Mouse (Mus musculus): ENCODE measurements around the gene Ick. TPM values are rescaled to one million over a fixed set of nuclear protein-coding genes. Genes with fewer than 3 reads are reported as not detected.
A peak's percentile ranks its signal among the peaks of the same experiment; 100 is the strongest.
"Not testable (repeated sequence)": the region's sequence is repeated elsewhere in the genome, so short reads cannot be mapped to it uniquely, and the experiment has no call there.

Gene Ick
- total RNA-seq (2021) = 10 to 100 TPM; 18.7 to 19.8 TPM

DNA sequence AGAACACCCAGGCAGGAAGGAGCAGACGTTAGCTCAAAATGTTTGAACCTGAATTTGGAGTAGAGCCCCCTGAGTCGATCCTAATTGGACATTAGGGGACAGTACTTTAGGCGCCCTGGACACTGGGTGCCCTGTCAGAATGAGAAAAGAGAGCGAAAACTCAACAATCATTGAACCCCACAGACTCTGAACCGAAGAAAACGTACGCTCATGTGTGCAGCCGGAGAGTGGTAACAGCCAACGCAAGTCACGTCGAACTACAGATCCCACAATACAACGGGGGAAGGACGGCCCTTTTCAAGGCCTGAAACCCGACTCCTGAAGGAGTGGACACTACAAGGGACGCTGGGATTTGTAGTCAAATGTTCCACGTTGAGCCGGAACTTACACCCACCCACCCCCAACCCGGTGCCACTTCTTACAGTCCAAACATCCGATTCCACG is at the start of gene Ick, which contains the start of gene Fbxo9:
Gene Ick (plus strand): TSS at position 397 of the 444 bp plus-strand sequence.
Gene Fbxo9 (minus strand): TSS at position 270 of the 444 bp plus-strand sequence.
- DNase-seq (ENCODE audit: low spot score in 2 of 2) = peak; percentile 90 to 98
- intact Hi-C loops (cut with DNase I) = no loop called here

DNA sequence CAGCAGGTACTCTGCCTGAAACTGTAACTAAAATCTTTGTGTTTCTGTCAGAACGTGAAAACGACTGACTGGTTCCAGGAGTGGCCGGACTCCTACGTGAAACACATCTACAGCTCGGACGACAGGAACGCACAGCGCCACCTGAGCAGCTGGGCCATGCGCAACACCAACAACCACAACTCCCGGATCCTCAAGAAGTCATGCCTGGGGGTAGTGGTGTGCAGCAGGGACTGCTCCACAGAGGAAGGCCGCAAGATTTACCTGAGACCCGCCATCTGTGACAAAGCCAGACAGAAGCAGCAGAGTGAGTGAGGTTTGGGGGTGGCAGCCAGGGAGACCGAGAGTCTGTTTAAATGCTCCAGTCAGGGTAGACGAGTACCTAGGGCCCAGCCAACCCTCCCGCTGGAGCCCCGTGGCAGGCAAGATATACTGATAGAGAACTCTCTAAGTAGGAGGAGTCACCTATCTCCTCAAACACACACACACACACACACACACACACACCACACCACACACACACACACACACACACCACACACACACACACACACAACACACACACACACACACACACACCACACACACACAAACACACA is 49.4 kb upstream of the Ick start:
- no peak for DNase-seq (ENCODE audit: low spot score in 2 of 2)
- intact Hi-C loops (cut with DNase I) = no loop called here

DNA sequence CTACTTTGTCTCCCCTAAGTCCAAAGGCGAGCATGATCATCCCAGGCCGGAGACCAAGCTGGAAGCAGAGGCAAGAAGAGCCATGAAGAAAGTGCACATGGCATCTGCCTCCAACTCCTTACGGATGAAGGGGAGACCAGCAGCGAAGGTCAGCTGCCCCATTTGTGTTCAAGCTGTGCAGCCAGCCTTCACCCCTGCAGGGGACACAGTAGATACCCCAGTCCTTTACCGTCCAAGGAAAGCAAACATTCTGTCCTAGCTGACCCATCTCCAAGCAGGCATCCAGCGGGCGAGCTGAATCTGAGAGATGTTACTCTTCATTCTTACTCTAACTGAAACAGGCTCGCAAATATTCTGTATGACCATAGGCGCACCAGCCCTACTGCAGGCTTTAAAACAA is 46.6 kb upstream of the Ick start:
- DNase-seq (ENCODE audit: low spot score in 2 of 2) = no peak
- intact Hi-C loops (cut with DNase I) = no loop called here

DNA sequence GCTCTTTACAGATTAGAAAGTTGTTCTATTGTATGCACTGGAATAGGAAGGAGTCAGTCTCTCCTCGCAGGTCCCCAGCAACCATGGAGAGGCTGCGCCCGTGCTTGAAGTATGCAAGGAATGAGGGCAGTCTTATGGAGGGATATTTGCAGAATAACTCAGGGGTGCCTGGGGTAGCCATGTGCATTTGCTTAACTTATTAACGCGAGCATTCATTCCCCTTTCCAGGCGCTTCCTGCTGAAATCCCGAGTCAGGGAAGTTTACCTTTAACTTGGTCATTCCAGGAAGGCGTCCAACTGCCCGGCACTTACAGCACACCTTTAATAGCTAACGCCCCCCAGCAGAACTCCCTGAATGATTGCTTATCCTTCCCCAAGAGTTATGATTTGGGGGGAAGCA is 44.9 kb upstream of the Ick start:
- intact Hi-C loops (cut with DNase I) = no loop called here
- DNase-seq (ENCODE audit: low spot score in 2 of 2) = no peak

DNA sequence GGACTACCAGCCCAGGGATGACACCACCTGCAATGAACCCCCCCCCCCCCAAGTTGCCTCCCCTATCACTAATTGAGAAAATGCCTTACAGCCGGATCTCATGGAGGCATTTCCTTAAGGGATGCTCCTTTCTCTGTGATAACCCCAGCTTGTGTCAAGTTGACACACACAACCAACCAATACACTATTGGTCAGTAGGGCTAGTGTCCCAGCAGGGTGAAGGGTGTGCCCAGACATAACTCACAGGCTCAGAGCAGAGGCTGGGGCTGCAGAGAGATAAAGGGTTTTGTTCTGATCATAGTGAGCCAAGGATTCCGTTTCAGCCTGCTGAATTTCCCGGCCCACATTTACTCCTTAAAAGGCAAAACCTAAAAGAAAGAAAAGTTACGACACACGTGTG is 38.5 kb upstream of the Ick start:
- intact Hi-C loops (cut with DNase I) = no loop called here
- no peak for DNase-seq (ENCODE audit: low spot score in 2 of 2)

DNA sequence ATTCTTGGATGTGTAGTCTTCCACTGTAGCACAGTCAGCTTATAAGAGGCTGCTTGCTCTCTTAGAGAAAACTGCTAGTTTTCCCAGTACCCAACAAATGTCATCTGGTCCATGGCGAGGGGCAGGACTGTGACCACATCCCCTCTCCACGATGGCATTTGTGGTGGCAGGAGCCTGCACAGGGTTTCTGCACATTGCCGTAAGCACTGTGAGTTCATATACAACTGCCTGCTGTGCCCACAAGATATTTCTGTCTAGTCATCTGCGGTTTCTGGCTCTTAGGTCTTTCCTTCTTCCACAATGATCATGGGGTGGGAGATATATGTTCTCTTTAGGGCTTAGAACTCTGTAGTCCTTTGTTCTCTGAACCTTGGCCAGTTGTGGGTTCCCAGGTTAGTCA is 37.4 kb upstream of the Ick start:
- no peak for DNase-seq (ENCODE audit: low spot score in 2 of 2)
- intact Hi-C loops (cut with DNase I) = no loop called here

DNA sequence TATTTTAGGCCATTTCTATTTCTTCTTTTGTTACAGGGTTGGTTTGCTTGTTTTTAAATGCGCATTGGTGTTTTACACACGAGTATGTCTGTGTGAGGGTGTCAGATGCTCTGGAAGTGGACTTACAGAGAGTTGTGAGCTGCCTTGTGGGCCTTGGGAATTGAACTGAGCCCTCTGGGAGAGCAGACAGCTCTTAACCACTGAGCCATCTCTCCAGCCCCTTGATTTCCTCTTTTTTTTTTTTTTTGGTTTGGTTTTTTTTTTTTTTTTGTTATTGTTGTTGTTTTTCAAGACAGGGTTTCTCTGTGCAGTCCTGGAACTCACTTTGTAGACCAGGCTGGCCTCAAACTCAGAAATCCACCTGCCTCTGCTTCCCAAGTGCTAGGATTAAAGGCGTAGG is 35.7 kb upstream of the Ick start:
- DNase-seq (ENCODE audit: low spot score in 2 of 2); intact Hi-C loops (cut with DNase I): not testable (repeated sequence)

DNA sequence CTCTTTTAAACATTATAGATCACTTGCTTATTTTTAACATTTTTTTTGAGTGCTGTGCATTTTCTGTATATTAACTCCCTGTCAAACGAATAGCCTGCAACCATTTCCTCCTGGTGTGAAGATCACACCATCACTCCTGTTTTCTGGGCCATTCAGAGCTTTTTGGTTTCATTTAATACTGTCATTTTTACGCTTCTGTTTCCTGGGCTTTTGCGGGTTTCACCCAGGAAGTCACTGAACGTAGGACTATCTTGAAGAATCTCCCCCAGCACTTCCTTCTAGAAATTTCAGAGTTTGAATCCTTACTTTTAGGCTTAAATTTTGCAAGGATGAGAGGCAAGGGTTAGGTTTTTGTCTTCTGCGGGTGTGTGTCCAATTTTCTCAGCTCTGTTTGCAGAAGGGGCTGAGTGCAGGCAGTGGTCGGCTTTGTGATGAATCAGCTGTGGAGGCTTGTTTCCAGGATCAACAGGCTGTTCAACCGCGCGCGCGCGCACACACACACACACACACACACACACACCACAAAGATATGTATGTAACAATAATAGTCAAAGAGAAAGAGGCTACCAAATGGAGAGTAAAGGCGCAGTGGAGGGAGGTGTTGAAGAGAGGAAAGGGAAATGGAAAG is 35.2 kb upstream of the Ick start:
- no peak for DNase-seq (ENCODE audit: low spot score in 2 of 2)
- intact Hi-C loops (cut with DNase I) = no loop called here

DNA sequence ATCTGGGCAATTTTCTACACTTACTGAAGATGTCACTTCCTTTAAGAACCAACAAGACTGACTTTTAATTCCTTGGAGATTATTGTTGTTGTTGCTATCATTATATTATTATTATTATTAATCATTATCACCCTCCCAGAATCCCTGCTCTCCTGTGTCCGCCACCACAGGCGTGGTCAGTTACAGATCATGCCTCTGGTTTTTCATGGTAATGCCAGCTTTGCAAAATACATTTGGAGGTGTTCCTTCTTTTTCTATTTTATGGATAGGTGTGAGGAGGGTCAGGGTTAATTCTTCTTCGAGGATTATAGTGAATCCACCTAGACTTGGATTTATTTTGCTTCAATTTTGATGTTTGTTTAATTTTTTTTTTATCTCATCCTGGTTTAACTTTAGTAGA is 33.7 kb upstream of the Ick start:
- DNase-seq (ENCODE audit: low spot score in 2 of 2) = no peak
- intact Hi-C loops (cut with DNase I) = no loop called here

DNA sequence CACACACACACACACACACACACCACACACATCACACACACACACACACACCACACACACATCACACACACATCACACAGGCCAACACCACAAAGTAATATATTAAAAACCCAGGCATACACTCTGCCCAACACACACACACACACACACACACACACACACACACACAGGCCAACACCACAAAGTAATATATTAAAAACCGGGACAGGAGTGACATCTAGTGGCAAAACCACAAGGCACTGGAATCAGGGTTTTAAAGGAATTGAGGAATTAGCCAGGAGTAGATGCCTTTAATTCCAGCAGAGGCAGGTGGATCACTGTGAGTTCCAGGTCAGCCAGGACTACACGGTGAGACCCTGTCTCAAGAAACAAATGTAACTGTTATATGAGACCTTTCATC is 30.8 kb upstream of the Ick start:
- peak in 1 of 2 experiments; percentile 28 for DNase-seq (ENCODE audit: low spot score in 2 of 2)
- intact Hi-C loops (cut with DNase I) = no loop called here

DNA sequence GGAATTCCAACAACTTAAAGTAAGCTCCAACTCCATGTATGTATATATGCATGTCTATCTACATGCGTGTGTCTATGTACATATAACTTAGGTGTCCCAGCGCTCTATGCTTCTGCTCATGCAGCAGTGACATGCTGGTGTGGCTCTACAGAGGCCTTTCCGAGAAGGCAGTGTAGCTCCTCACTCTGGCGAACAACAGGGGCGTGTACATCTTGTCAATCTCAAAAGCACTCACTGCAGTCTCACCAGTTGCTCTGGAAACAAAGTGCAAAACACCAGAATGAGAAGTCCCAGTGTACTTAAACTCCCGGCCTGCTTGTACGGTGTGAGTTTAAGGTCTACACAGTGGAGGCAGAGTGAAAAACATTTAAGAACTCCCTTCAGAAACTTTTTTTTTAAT is 27.2 kb upstream of the Ick start:
- DNase-seq (ENCODE audit: low spot score in 2 of 2) = no peak
- intact Hi-C loops (cut with DNase I) = no loop called here

DNA sequence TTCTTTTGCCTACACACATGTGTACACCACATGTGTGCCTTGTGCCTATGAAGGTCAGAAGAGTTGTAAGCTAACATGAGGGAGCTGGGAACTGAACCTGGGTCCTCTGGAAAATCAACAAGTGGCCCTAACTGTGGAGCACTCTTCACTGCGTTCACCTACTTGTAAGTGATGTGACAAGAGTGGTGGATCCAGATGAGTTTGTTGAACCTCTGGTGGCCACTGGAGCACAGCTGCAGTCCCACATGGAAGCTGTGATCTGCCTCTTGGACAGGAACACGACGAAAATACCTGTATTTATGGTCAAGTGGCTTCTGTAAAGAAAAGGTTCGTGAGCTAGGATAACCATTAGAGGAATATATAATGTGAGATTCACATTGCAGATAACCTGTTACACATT is 24.7 kb upstream of the Ick start:
- DNase-seq (ENCODE audit: low spot score in 2 of 2) = no peak
- intact Hi-C loops (cut with DNase I) = no loop called here

DNA sequence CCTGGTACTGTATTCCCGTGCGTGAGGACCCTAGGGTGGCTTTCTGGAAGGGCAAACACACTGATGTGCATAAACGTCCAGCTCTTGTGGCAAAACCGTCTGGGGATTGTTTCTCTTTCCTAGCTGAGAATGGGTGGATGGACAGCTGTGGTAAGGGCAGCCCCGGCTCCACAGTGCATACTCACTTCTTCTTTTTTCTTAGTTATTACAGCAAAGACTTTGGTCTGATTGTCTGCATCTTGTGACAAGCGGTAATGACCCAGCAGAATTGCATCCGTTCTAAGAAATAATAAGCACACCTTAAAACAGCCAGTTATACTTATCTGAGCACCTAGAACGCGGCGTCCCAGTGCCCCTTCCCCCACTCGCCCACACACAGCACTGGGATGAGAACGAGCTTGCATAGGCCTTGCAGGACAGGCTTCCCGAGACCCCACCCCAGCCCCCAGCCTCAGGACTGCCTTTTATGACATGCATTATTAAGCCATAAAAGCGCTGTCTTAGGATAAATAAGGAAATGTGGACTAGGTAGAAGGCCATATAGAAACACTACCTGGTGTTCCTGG is 23.2 kb upstream of the Ick start:
- no peak for DNase-seq (ENCODE audit: low spot score in 2 of 2)
- intact Hi-C loops (cut with DNase I) = no loop called here

DNA sequence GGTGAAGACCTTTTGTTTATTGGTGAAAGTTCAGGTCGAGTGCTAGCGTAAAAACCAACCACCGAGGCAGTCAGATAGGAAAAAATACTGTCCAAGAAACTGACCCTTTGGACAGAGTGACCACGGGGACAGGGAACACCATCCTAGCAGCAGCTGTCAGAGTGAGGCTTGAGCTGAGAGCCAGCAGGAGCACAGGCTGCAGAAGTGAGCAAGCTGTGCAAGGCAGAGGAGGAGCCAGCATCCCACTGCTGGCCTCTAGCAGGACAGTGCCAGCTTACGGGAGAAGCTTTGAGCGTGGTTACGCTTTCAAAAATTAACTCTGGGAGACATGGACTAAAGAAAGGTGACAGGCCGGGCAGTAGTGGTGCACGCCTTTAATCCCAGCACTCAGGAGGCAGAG is 21.2 kb upstream of the Ick start:
- no peak for DNase-seq (ENCODE audit: low spot score in 2 of 2)
- intact Hi-C loops (cut with DNase I) = no loop called here

DNA sequence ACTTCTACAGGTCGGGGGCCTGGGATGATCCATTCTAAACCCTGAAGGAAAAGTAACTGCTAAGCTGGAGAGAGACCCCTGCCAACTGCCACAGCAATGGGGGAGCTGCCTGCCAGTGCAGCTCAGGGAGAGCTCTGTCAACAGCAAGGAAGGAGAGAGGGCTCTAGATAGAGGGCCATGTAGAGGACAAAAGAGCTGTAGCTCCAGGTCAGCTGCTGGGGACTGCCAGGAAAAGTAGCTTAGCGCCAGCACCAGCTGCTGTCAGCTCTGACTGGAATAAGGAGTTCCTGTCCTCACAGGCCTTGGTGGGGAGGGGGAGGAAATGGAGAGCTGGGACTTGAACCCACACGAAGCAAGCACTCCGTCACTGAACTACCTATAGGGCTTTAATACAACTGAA is 20.5 kb upstream of the Ick start:
- DNase-seq (ENCODE audit: low spot score in 2 of 2) = no peak
- intact Hi-C loops (cut with DNase I) = no loop called here

DNA sequence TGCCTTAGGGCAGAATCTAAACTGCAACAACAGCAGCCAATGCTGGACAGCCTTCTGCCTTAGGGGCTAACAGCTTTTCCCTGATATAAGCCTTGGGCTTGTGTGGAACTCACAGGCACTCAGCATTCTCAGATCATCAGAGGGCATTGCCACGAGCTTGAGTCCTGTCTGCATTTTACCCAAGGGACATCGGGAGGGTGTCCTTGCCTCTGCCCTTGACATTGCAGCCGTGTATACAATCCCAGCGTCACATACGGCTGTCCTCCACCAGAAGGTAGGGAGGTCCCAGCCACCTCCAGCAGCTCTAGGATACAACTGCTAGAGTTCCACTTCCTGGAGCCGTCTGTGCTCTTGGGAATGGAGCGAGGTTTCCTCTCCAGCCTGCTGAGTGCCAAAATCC is 20.0 kb upstream of the Ick start:
- intact Hi-C loops (cut with DNase I) = no loop called here

DNA sequence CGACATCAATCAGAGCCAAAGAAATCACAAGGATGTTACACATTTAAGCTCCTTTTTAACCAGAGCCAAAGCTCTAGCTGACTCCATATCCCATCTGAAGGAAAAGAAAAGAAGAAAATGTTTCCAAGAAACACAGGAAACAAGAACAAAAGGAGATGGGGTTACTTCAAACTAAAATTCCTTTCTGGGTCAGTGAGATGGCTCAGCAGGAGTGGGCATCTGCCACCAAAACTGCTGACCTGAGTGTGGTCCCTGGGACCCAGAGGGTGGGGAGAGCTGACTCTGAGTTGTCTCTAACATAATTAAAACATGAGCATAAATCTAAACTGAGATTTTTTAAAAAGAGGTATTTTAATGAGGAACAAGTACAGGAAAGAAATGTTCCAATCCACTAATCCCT is 19.1 kb upstream of the Ick start:
- intact Hi-C loops (cut with DNase I) = no loop called here
- DNase-seq (ENCODE audit: low spot score in 2 of 2) = no peak

More for the DNA sequence above, 20.0 kb upstream of the Ick start:
- no peak for DNase-seq (ENCODE audit: low spot score in 2 of 2)

DNA sequence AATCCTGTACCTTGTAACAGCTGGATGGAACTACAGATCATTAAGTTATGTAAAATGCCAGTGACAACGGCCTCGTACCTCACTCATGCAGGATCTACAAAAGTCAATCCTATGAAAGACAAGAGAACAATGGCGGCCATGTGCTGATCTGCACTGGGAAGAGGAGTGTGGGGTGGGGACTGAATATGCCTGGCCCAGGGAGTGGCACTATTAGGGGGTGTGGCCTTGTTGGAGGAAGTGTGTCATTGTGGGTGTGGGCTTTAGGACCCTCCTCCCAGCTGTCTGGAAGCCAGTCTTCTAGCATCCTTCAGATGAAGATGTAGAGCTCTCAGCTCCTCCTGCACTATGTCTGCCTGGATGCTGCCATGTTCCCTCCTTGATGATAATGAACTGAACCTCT is 18.4 kb upstream of the Ick start:
- DNase-seq (ENCODE audit: low spot score in 2 of 2) = no peak
- intact Hi-C loops (cut with DNase I) = no loop called here

DNA sequence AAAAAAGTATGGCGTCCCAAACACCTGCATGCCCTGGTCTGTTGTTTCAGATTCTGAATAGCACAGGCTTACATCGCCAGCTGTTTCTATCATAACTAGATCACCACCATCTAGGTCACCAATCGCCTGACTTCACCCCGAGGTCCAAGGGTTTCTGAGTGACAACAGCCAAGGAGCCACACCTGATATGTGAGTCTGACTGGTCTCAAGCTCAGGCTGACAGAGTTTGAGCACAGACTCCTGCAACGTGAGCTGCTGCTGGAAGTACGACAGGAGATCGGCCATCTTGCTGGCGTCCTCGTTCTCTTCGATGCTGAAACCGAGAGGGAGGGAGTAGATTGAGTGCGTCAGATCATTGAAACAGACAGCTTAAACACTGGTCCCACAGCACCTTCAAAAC is 13.3 kb upstream of the Ick start:
- no peak for DNase-seq (ENCODE audit: low spot score in 2 of 2)
- intact Hi-C loops (cut with DNase I) = no loop called here

DNA sequence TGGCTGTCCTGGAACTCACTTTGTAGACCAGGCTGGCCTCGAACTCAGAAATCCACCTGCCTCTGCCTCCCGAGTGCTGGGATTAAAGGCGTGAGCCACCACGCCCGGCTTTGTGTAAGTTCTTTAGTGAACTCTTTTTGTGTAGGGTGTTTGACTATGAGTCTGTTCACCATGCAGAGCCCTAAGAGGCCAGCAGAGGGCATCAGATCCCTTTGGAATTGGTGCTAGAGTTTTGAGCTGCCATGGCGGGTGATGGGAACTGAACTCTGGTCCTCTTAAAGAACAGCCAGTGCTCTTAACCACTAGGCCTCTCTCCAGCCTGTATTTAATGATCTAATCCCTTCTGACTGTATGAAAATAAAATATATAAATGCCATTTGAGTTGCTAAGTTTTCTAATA is 12.6 kb upstream of the Ick start:
- intact Hi-C loops (cut with DNase I) = no loop called here
- DNase-seq (ENCODE audit: low spot score in 2 of 2) = no peak

DNA sequence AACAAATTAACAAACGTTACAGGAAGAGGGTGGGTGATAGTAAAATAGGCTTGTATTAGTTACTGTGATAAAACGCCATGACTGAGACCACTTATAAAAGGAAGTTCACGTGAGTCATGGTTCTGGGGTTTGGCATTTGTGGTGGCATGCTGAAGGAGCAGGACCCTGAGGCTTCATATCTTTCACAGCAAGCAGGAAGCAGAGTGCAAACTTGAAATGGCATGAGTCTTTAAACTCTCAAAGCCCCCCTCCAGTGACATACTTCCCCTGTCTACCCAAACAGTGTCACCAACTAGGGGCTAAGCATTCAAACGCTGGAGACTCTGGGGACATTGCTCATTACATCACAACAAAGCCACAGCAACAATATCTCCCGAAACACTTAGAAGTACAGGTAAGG is 8.0 kb upstream of the Ick start:
- intact Hi-C loops (cut with DNase I) = no loop called here
- DNase-seq (ENCODE audit: low spot score in 2 of 2) = no peak

DNA sequence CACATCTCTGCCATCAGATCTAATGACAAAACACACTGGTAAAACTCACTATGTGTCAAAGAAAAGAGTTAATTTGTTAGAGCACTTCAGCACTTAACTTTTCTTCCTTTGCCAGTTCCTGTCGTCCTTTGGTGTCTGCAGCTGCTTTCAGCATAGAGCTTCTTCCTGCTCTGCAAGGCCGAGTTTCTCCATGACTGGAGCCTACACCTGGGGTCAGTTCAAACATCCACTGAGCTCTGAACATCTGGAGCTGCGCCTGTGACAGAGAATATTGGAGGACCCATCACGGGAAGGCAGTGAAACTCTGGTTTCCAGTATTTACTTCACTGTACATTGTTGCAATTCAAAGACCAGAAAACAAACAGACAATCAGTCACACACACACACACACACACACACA is 7.6 kb upstream of the Ick start:
- intact Hi-C loops (cut with DNase I) = no loop called here
- no peak for DNase-seq (ENCODE audit: low spot score in 2 of 2)
